22 mouse cellular contexts compared by ENCODE assay signal in genomic region chr3:37940016-37940415, GRCm38 (mm10).
"Had no signal": no experiment of that assay in that cellular context is flagged by ENCODE, and none has a peak within 500 bp of the region (broad histone marks: within the 10 kb centered on the region; RNA-seq: fewer than 3 reads in every experiment).

No protein-coding gene starts in this region.

- H3K27ac ChIP-seq: limb, embryonic 12.5 days; limb, embryonic 15.5 days; liver, embryonic 14.5 days; lung, embryonic 15.5 days; midbrain, embryonic 13.5 days; neural tube, embryonic 12.5 days; neural tube, embryonic 15.5 days; stomach, postnatal 0 days had no signal

- H3K9me3 ChIP-seq: limb, embryonic 12.5 days; limb, embryonic 15.5 days; lung, embryonic 15.5 days; midbrain, embryonic 13.5 days; neural tube, embryonic 12.5 days; neural tube, embryonic 15.5 days had no signal

- ATAC-seq: liver, postnatal 0 days; midbrain, embryonic 13.5 days; midbrain, embryonic 16.5 days had no signal

- H3K4me1 ChIP-seq: midbrain, embryonic 13.5 days had no signal

- H3K4me3 ChIP-seq: limb, embryonic 12.5 days; limb, embryonic 15.5 days; lung, embryonic 15.5 days; midbrain, embryonic 13.5 days; neural tube, embryonic 12.5 days; neural tube, embryonic 15.5 days had no signal

- H3K9ac ChIP-seq: limb, embryonic 12.5 days; limb, embryonic 15.5 days; liver, embryonic 14.5 days; liver, postnatal 0 days; lung, embryonic 15.5 days; midbrain, embryonic 13.5 days; neural tube, embryonic 12.5 days; neural tube, embryonic 15.5 days had no signal

- H3K36me3 ChIP-seq: limb, embryonic 12.5 days; limb, embryonic 15.5 days; lung, embryonic 15.5 days; midbrain, embryonic 13.5 days; neural tube, embryonic 12.5 days; neural tube, embryonic 15.5 days had no signal

- H3K27me3 ChIP-seq: limb, embryonic 12.5 days; limb, embryonic 15.5 days; lung, embryonic 15.5 days; midbrain, embryonic 13.5 days; neural tube, embryonic 12.5 days; neural tube, embryonic 15.5 days had no signal

- DNase-seq: kidney, adult 18-20 months; kidney, adult 9 months; kidney, postnatal 36 days; left cerebral cortex, postnatal 4 days; liver, postnatal 0 days; lung, postnatal 10 days; lung, postnatal 4 days; right cerebral cortex, adult 18-20 months; right cerebral cortex, postnatal 14 days; right cerebral cortex, postnatal 4 days; thymus, adult 2 months; thymus, postnatal 14 days had no signal

- H3K4me2 ChIP-seq: limb, embryonic 12.5 days; limb, embryonic 15.5 days; liver, embryonic 11.5 days; lung, embryonic 15.5 days; midbrain, embryonic 13.5 days; neural tube, embryonic 12.5 days; neural tube, embryonic 15.5 days had no signal
